Mouse (Mus musculus) lung, postnatal 36 days (tissue): ENCODE results near the gene Gpc3.
"Not testable (repeated sequence)": the region's sequence is repeated elsewhere in the genome, so short reads cannot be mapped to it uniquely, and the experiment has no call there.

ENCODE experiments used
- DNase-seq: peaks from one replicate; pipeline ENCODE4 v3.0.0; 2022; ENCODE audit warnings: mixed read lengths

Gpc3 gene

DNA sequence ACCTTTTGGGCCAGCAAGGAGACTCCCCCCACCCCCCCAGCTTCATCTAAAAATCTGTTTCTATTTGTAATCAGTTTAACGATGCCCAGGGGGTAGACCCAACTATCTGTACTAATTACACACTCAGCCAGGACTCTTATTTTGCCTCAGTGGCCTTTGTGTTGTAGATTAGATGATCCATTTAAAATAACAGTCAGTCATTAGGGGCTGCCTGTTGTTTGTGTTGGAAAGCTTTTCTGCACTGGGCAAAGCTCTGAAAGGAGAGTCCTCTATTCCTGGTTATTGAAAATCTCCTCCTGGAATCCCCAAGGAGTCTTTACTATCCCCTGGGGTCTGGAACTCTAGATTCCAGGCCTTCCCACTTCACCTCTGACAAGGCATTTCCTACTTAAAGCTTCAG lies 336.2 kb downstream of the Gpc3 start:
- DNase-seq, result no peak

DNA sequence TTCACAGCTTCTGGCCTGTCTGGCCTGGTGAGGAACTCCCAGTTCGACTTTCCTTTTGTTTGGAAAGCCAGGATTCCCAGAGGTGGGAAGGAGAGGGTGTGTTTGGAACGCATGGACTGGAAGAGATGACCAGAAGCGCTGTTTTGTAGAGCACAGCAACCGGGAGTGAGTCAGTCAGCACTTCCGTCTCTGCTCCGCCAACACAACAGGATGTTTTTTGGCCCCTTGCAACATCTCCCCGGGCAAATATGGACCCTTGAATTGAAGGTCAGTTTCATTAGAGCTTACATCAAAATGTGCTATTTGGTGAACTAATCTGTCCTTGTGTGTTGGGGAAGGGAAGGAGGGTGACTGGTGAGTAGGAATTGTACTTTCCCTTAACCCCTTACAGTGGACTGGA lies 340.7 kb downstream of the Gpc3 start:
- DNase-seq, result no peak

DNA sequence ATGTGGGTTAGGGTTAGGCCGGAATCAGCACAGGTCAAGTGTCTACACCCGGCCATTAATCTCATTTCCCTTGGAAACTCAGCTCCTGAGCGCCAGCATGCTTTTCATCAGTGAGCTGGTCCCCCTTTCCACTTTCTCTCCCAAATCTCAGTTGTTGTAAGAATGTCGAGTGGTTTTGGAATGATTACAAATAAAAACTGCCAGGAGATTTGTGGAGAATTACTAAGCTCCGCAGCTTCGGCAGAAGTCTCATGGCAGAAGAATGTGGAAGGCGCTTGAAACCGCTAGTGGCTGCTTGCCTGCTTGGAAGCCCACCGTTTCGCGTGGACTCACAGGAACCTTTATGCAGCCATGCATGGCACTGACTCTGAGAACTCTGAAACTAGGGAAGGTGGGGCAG lies 351.8 kb downstream of the Gpc3 start:
- peak; percentile 7 for DNase-seq

DNA sequence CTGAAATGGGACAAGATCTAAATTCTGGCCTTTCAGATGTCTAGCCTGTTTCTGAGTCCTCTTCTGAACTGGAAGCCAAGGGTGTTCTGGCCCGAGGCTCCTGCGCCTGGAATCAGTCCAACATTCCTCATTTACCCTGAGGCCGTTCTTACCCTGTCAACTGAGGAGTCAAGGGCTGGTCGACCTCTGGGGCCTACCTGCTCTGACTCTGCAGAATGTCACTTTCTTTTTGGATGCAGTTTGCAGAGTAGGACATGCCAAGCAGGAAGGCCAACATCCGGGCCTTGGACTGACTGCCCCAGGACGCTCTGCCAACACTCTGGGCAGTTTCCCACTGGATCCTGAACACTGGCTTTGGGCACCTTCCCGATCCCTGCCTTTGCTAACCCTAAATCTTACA lies 352.2 kb downstream of the Gpc3 start:
- DNase-seq, result peak; percentile 14

DNA sequence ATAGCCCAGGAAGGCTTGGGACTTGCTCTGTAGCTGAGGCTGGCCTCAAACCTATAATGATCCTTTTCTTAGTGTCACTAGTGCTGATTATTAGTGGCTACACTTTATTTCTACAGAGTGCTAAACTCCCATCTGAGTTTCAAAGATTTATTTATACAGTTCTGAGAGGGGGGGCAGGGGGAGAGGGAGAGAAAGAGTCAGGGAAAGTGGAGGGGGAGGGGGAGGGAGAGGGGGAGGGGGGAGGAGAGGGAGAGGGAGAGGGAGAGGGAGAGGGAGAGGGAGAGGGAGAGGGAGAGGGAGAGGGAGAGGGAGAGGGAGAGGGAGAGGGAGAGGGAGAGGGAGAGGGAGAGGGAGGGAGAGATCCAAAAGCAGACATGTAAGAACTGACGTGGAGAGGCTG lies 354.0 kb downstream of the Gpc3 start:
- not testable (repeated sequence) for DNase-seq

DNA sequence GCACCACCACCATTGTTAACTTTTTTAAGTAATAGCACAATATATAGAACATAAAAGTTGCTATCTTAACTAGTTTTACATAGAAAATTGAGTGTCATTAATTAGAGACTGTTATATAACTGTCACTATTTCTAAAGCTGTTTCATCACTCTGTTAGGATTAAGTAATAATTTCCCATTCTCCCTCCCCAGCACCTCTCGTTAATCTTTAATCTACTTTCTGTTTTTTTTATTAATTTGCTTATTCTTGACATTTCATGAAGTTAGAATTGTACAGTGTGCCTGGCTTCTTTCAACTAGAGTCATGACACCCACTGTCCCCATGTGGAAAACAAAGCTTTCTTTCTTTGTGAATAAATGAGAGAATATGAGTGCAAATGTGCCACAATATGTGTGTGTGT lies 359.2 kb downstream of the Gpc3 start:
- no peak for DNase-seq

DNA sequence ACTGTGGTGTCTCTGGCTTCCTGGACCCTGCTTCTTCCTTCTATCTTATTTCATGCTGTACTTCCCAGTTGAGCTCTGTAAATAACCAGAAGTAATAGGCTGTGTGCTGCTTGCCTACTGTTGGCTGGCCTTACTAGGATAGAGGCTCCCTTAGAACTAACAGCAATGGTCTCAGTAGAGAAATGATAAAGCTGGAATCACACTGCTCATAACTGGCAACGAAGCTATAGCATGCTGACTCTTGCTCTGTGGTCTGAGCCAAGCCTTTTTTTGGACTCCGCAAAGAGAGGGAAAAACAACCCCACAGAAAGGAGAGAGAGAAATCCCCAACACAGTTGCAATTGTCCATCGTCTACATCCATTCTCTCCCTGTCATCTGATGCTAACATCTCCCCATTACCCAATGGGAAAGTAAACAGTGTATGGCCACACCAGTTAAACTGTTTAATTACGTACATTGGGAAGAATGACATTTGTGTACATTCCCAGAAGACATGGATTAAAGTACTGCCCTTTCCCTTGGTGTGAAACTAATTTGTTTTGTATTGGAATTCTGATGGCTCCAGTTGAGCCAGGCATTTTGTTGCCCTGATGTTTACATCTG lies 368.0 kb downstream of the Gpc3 start:
- no peak for DNase-seq

DNA sequence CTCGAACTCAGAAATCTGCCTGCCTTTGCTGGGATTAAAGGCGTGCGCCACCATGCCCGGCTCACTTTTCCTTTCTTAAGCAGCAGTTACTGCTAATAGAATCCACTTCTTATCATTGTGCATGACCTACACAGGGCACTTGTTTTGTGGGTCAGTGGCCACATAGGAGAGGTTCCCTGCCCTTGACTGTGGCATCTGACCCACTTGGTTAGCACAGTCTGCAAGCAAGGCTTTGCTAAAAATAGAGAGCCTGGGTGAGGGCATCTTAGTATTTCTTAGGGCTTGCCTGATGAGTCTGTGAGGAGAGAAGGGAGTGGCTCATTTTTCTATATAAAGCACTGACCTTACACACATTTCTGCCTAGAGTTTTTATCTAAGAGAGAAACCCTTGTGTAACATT lies 376.3 kb downstream of the Gpc3 start:
- DNase-seq, result no peak

- DNase-seq, result no peak
These were observed 381.8 kb downstream of the Gpc3 start for GRCm38 (mm10) chrX:52231984-52232383.

DNA sequence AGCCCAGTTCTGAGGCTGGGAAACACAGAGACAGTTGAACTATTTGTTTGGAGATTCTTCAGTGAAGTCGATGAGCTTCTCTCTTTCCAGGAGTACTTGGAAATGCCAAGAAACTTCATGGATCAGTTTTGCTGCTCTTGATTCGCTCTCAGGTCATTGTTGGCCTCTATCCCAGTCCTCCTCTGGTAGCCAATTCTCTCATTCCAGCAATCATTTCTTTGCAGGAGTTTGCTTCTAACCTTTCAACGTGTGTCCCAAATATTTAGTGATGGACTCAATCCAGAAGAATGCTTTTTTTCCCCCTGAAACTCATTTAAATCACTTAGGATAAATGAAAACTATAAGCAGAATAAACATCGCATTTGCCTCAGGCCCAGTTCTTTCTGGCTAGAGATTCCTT lies 383.0 kb downstream of the Gpc3 start:
- DNase-seq, result no peak
